Mouse (Mus musculus): ENCODE measurements around the gene Etnk1.
"Not testable (repeated sequence)": the region's sequence is repeated elsewhere in the genome, so short reads cannot be mapped to it uniquely, and the experiment has no call there.

- not testable (repeated sequence) for TF ChIP-seq TAL1, GATA1 (IDR thresholded peaks at IDR 0.05; ENCODE audit: low read length)
Measured at GRCm38 (mm10) chr6:143141624-143142592, 25.1 kb upstream of the Etnk1 start.

Data from erythroblast, embryonic 14.5 days (primary cell).